Mouse (Mus musculus) CH12.LX (cell line): ENCODE data around the gene Depdc7. TPM values are rescaled to one million over a fixed set of nuclear protein-coding genes. Genes with fewer than 3 reads are reported as not detected.

ENCODE experiments used
- DNase-seq: peaks from one replicate; pipeline ENCODE4 v3.0.0-alpha.2; 2013; ENCODE audit errors: extremely low read depth
- H3K27ac ChIP-seq: 2 replicates; pipeline ENCODE4 v1.5.1; 2012; ENCODE audit warnings: low read depth, mild to moderate bottlenecking, control low read depth, moderate library complexity; ENCODE audit not compliant: insufficient read depth
- H3K27me3 ChIP-seq: replicated peaks from 2 replicates; pipeline ENCODE3; 2012; ENCODE audit warnings: inconsistent platforms
- H3K36me3 ChIP-seq, 2 experiments: replicated peaks in 1 of 2; 2 replicates each; pipeline versions ENCODE3 to v1.6.1; 2012; ENCODE audit warnings: inconsistent platforms in 1 of 2, low read length in 1 of 2, mild to moderate bottlenecking in 1 of 2, mixed read lengths in 1 of 2, moderate library complexity in 1 of 2; ENCODE audit not compliant: control insufficient read depth in 1 of 2, insufficient read depth in 1 of 2
- H3K4me1 ChIP-seq, 2 experiments: 2 replicates each; pipeline ENCODE4 v1.6.1; 2012; ENCODE audit warnings: inconsistent platforms in 1 of 2, moderate library complexity in 1 of 2; ENCODE audit not compliant: insufficient read depth in 2 of 2, control insufficient read depth in 1 of 2
- H3K4me2 ChIP-seq: 2 replicates; pipeline ENCODE4 v1.6.1; 2012; ENCODE audit warnings: low read depth, mild to moderate bottlenecking, control low read depth; ENCODE audit not compliant: poor library complexity, insufficient read depth, severe bottlenecking
- H3K4me3 ChIP-seq, 3 experiments: fragments of 150-350 bp in 1 of 3; sonication (generic) in 1 of 3; replicated peaks in 1 of 3; 2 replicates each; pipeline versions ENCODE3 to v1.5.1; 2011 to 2012; ENCODE audit warnings: low read depth in 2 of 3, low read length in 2 of 3, mild to moderate bottlenecking in 2 of 3, moderate library complexity in 2 of 3, control low read depth in 1 of 3, improper control_type of control experiment in 1 of 3, inconsistent platforms in 1 of 3, mixed read lengths in 1 of 3; ENCODE audit not compliant: poor library complexity in 1 of 3
- H3K79me2 ChIP-seq: replicated peaks from 2 replicates; pipeline ENCODE4 v1.6.1; 2012; ENCODE audit warnings: mild to moderate bottlenecking, moderate library complexity; ENCODE audit not compliant: control insufficient read depth, poor library complexity, insufficient read depth, severe bottlenecking; ENCODE audit errors: extremely low read depth
- H3K9ac ChIP-seq: 2 replicates; pipeline ENCODE4 v1.6.1; 2012; ENCODE audit warnings: low read depth, mild to moderate bottlenecking, control low read depth, moderate library complexity; ENCODE audit not compliant: insufficient read depth
- H3K9me3 ChIP-seq: replicated peaks from 2 replicates; pipeline ENCODE3; 2012; ENCODE audit warnings: low read length, inconsistent platforms, mixed read lengths
- CTCF ChIP-seq, 2 experiments: IDR thresholded peaks in 1 of 2; conservative IDR thresholded peaks in 1 of 2; 2 replicates each; pipeline ENCODE4 v1.5.1; 2011 to 2012; ENCODE audit warnings: low read depth in 2 of 2, low read length in 2 of 2, improper control_type of control experiment in 1 of 2, inconsistent platforms in 1 of 2, mild to moderate bottlenecking in 1 of 2, moderate library complexity in 1 of 2
- ELF1 ChIP-seq: IDR thresholded peaks from 2 replicates; pipeline ENCODE4 v1.6.1; 2014; ENCODE audit warnings: low read depth, mild to moderate bottlenecking, inconsistent platforms, low read length, improper control_type of control experiment
- RAD21 ChIP-seq: IDR thresholded peaks from 2 replicates; pipeline ENCODE4 v1.6.1; 2011; ENCODE audit warnings: low read depth, mild to moderate bottlenecking, low read length, improper control_type of control experiment, moderate library complexity
- SMC3 ChIP-seq: IDR thresholded peaks from 2 replicates; pipeline ENCODE4 v1.6.1; 2011; ENCODE audit warnings: low read depth, low read length, improper control_type of control experiment
- ZC3H11A ChIP-seq: IDR thresholded peaks from 2 replicates; pipeline ENCODE4 v1.6.1; 2012; ENCODE audit warnings: low read depth, mild to moderate bottlenecking, inconsistent platforms, low read length, improper control_type of control experiment
- dilution Hi-C: fragments of 300-500 bp; cut with MboI; formaldehyde crosslinking; loops from 2 replicates; pipeline ENCODE4 v1.14.3; 2020; ENCODE audit warnings: low sequenced_read_pairs; ENCODE audit not compliant: extremely low pct_unique_long_range_greater_than_20kb, extremely low pct_ligation_motif_present
- in situ Hi-C: fragments of 300-500 bp; cut with MboI; formaldehyde crosslinking; loops from 3 replicates; pipeline ENCODE4 v1.14.3; 2019; ENCODE audit warnings: low sequenced_read_pairs, low pct_ligation_motif_present, low pct_unique_long_range_greater_than_20kb, mixed read lengths
- polyA plus RNA-seq: library from polyadenylated mRNA; unstranded; fragments of >175 nt; gene quantifications from 2 replicates; pipeline ENCODE4 v1.2.1, GENCODE M21; 2012; ENCODE audit warnings: low read depth; ENCODE audit not compliant: insufficient read length
- total RNA-seq, 2 experiments: library from RNA; depleted of rRNA; stranded (reverse); fragments of 300-350 nt in 1 of 2; fragments of >200 nt in 1 of 2; gene quantifications; 2 replicates each; pipeline ENCODE4 v1.2.3; 2012 to 2014

The Depdc7 gene
- total and polyA plus RNA-seq, 3 experiments: 0.32 to 4.3 (median 0.81) TPM

GRCm38 (mm10) chr2:104763134-104763703, 20.5 kb upstream of the Depdc7 start:
- peak; percentile 11 for DNase-seq
- Histone ChIP-seq H3K27me3 (no peaks in the 10 kb centered on the region), H3K9me3 (no peaks in the 10 kb centered on the region), H3K27ac (no peak overlapping the region), H3K36me3 (peaks cover 4 to 31% of the 10 kb centered on the region in 2 experiments), H3K9ac (no peak overlapping the region), H3K79me2 (no peaks in the 10 kb centered on the region), H3K4me2 (no peak overlapping the region), H3K4me1 (0 out of 4 replicates have a peak, but pooled peaks cover 0 to 5% of the 10 kb centered on the region in 2 experiments), H3K4me3 (no peak overlapping the region)
- dilution Hi-C loops: no loop called here
- in situ Hi-C loops: no loop called here
- TF ChIP-seq CTCF (conservative IDR thresholded peaks at IDR 0.05 in 1 of 2, IDR thresholded peaks at IDR 0.05 in 1 of 2; ENCODE audit: low read depth in 2 of 2, low read length in 2 of 2) (peak in 1 of 2 experiments; percentile 9; a peak in 1 of 4 replicates), SMC3 (no peak)

GRCm38 (mm10) chr2:104750611-104751010, 7.9 kb upstream of the Depdc7 start:
- Histone ChIP-seq H3K36me3 (peaks cover 0 to 3% of the 10 kb centered on the region in 2 experiments), H3K9ac (no peak overlapping the region), H3K4me2 (no peak overlapping the region), H3K4me3 (no peak overlapping the region), H3K4me1 (peaks cover 7 to 11% of the 10 kb centered on the region in 2 experiments), H3K9me3 (no peaks in the 10 kb centered on the region), H3K27me3 (no peaks in the 10 kb centered on the region), H3K79me2 (no peaks in the 10 kb centered on the region), H3K27ac (no peak overlapping the region)
- dilution Hi-C loops (no loop called here), in situ Hi-C loops (no loop called here)
- peak; percentile 49 for DNase-seq
- peak; percentile 22 to 77; a peak in 2 of 4 replicates for TF ChIP-seq CTCF (conservative IDR thresholded peaks at IDR 0.05 in 1 of 2, IDR thresholded peaks at IDR 0.05 in 1 of 2; ENCODE audit: low read depth in 2 of 2, low read length in 2 of 2)
- TF ChIP-seq SMC3: peak; percentile 75
- peak; percentile 82 for TF ChIP-seq RAD21
- no peak for TF ChIP-seq ZC3H11A

DNA sequence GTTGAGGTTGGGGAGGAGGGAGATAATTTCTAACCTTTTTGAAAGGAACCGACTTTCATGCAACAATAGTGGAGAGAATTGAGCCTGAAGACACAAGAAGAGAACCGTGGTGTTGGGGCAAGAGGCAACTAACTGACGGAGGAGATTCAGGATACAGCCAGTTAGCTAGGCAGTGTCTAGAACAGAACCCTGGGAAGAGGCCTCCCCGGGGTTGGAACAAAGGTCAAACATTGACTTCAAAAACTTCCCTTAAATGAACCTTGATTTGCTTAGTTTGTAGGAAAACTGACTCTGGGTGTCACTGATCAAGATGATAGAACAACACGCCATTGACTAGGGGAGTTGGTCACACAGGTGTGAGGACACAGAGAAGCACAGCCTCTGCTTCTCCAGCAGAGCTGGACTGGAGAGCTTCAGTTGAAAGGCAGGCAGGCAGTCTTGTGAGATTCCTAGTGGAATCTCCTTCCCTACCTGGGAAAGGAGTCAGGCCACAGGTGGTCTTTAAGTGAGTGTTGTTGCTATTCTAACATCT, 6.0 kb upstream of the Depdc7 start:
- Histone ChIP-seq H3K36me3 (peaks cover 0 to 3% of the 10 kb centered on the region in 2 experiments), H3K79me2 (no peaks in the 10 kb centered on the region), H3K4me1 (peaks cover 6 to 7% of the 10 kb centered on the region in 2 experiments), H3K4me3 (no peak overlapping the region), H3K4me2 (no peak overlapping the region), H3K9me3 (no peaks in the 10 kb centered on the region), H3K27ac (no peak overlapping the region), H3K27me3 (no peaks in the 10 kb centered on the region), H3K9ac (no peak overlapping the region)
- no peak for TF ChIP-seq ELF1
- in situ Hi-C loops: loop anchor here (10.0 kb wide), 1 partner anchor 64 kb away; no protein-coding TSS in a partner anchor
- dilution Hi-C loops: no loop called here
- no peak for DNase-seq
